Mouse (Mus musculus): ENCODE results near the gene Stim2.

Stim2 gene

GRCm38 (mm10) chr5:53998146-53998742 is at the start of gene Stim2:
TSS of gene Stim2 (plus strand) at chr5:53998499.
- DNase-seq (ENCODE audit: low read depth): peak; percentile 83

GRCm38 (mm10) chr5:53948606-53949266 is 49.6 kb upstream of the Stim2 start:
- no peak for DNase-seq (ENCODE audit: low read depth)

GRCm38 (mm10) chr5:53950189-53950588 is 48.1 kb upstream of the Stim2 start:
- no peak for DNase-seq (ENCODE audit: low read depth)

- no peak for DNase-seq (ENCODE audit: low read depth)
Measured at GRCm38 (mm10) chr5:53953216-53953615, 45.1 kb upstream of the Stim2 start.

GRCm38 (mm10) chr5:53953797-53954196 is 44.5 kb upstream of the Stim2 start:
- DNase-seq (ENCODE audit: low read depth): no peak

GRCm38 (mm10) chr5:53955966-53956365 is 42.3 kb upstream of the Stim2 start:
- DNase-seq (ENCODE audit: low read depth): no peak

- DNase-seq (ENCODE audit: low read depth): no peak
Measured at GRCm38 (mm10) chr5:53956396-53957314, 41.6 kb upstream of the Stim2 start.

GRCm38 (mm10) chr5:53957348-53957747 is 41.0 kb upstream of the Stim2 start:
- DNase-seq (ENCODE audit: low read depth): no peak

- DNase-seq (ENCODE audit: low read depth): no peak
Measured at GRCm38 (mm10) chr5:53961229-53961628, 37.1 kb upstream of the Stim2 start.

GRCm38 (mm10) chr5:53961830-53962515 is 36.3 kb upstream of the Stim2 start:
- no peak for DNase-seq (ENCODE audit: low read depth)

- no peak for DNase-seq (ENCODE audit: low read depth)
Measured at GRCm38 (mm10) chr5:53965656-53966055, 32.6 kb upstream of the Stim2 start.

GRCm38 (mm10) chr5:53967560-53967959 is 30.7 kb upstream of the Stim2 start:
- DNase-seq (ENCODE audit: low read depth): no peak

GRCm38 (mm10) chr5:53970178-53970577 is 28.1 kb upstream of the Stim2 start:
- no peak for DNase-seq (ENCODE audit: low read depth)

- DNase-seq (ENCODE audit: low read depth): no peak
Measured at GRCm38 (mm10) chr5:53971201-53971600, 27.1 kb upstream of the Stim2 start.

GRCm38 (mm10) chr5:53972905-53973304 is 25.4 kb upstream of the Stim2 start:
- no peak for DNase-seq (ENCODE audit: low read depth)

GRCm38 (mm10) chr5:53976497-53976896 is 21.8 kb upstream of the Stim2 start:
- DNase-seq (ENCODE audit: low read depth): no peak

GRCm38 (mm10) chr5:53977060-53977459 is 21.2 kb upstream of the Stim2 start:
- no peak for DNase-seq (ENCODE audit: low read depth)

- no peak for DNase-seq (ENCODE audit: low read depth)
Measured at GRCm38 (mm10) chr5:53983358-53983757, 14.9 kb upstream of the Stim2 start.

- DNase-seq (ENCODE audit: low read depth): no peak
Measured at GRCm38 (mm10) chr5:53985632-53986031, 12.7 kb upstream of the Stim2 start.

GRCm38 (mm10) chr5:53987496-53987895 is 10.8 kb upstream of the Stim2 start:
- DNase-seq (ENCODE audit: low read depth): no peak

GRCm38 (mm10) chr5:53988053-53988452 is 10.2 kb upstream of the Stim2 start:
- DNase-seq (ENCODE audit: low read depth): no peak

GRCm38 (mm10) chr5:53992616-53993015 is 5.7 kb upstream of the Stim2 start:
- no peak for DNase-seq (ENCODE audit: low read depth)
